Mouse (Mus musculus): ENCODE measurements around the gene Gpr35. TPM values are rescaled to one million over a fixed set of nuclear protein-coding genes. Genes with fewer than 3 reads are reported as not detected.

Gene Gpr35
- polyA plus RNA-seq, 1 experiment from 2014 or later = 0.62 TPM

- no peak within 1 kb of the TSS for H3K27ac ChIP-seq (ENCODE audit: low read length)
- H3K9ac ChIP-seq (replicated peaks; ENCODE audit: low read length) = no peak within 1 kb of the TSS
- no peak within 1 kb of the TSS for H3K4me2 ChIP-seq (replicated peaks; ENCODE audit: low read depth, low read length)
- H3K27me3 ChIP-seq (ENCODE audit: insufficient read depth, low read length) = no peaks in the 10 kb centered on the region
- no peak within 1 kb of the TSS for H3K4me3 ChIP-seq (ENCODE audit: low read length)
- 82% methylated on average over 7 of the region's 7 CpGs for WGBS
- ATAC-seq (ENCODE audit: low FRiP score, low TSS enrichment) = no peak
- H3K9me3 ChIP-seq (ENCODE audit: low read length) = no peaks in the 10 kb centered on the region
- peaks cover 3% of the 10 kb centered on the region; the same call in 1 of the 2 replicates for H3K4me1 ChIP-seq (ENCODE audit: insufficient read depth, low read length)
- no peaks in the 10 kb centered on the region for H3K36me3 ChIP-seq (ENCODE audit: insufficient read depth, low read length)
Measured at GRCm38 (mm10) chr1:93006061-93006460, 55.4 kb downstream of the Gpr35 start, which contains the start of gene Aqp12. TSS of gene Aqp12 (plus strand) at chr1:93006334.

GRCm38 (mm10) chr1:93009196-93009595 lies 58.5 kb downstream of the Gpr35 start:
- H3K4me2 ChIP-seq (replicated peaks; ENCODE audit: low read depth, low read length) = no peak overlapping the region
- H3K4me3 ChIP-seq (ENCODE audit: low read length) = no peak overlapping the region
- no peak for ATAC-seq (ENCODE audit: low FRiP score, low TSS enrichment)
- H3K9ac ChIP-seq (replicated peaks; ENCODE audit: low read length) = no peak overlapping the region
- no peaks in the 10 kb centered on the region for H3K27me3 ChIP-seq (ENCODE audit: insufficient read depth, low read length)
- 59% methylated on average over 4 of the region's 4 CpGs for WGBS
- no peaks in the 10 kb centered on the region for H3K9me3 ChIP-seq (ENCODE audit: low read length)
- no peak overlapping the region for H3K27ac ChIP-seq (ENCODE audit: low read length)
- H3K4me1 ChIP-seq (ENCODE audit: insufficient read depth, low read length) = peaks cover 3% of the 10 kb centered on the region; the same call in 1 of the 2 replicates
- H3K36me3 ChIP-seq (ENCODE audit: insufficient read depth, low read length) = no peaks in the 10 kb centered on the region

DNA sequence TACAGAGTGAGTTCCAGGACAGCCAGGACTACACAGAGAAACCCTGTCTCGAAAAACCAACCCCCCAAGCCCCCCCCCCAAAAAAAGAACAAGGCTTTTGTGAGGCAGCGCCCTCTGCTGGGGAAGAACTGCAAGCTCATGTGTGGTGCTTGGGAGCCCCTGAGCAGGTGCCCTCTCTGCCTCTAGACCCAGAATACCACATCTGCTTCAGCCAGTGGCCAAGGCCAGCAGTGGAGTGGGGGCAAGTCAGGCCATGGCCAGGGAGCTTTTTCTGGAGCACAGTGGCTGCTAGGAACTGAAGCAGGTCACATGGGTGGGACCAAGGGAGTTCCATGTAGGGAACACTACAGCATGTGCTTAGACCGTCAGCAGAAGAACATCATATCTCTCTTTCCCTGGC lies 60.1 kb downstream of the Gpr35 start:
- Histone ChIP-seq H3K9me3 (ENCODE audit: low read length) (no peaks in the 10 kb centered on the region), H3K9ac (replicated peaks; ENCODE audit: low read length) (no peak overlapping the region), H3K4me3 (ENCODE audit: low read length) (no peak overlapping the region), H3K27ac (ENCODE audit: low read length) (no peak overlapping the region), H3K4me1 (ENCODE audit: insufficient read depth, low read length) (peaks cover 3% of the 10 kb centered on the region; the same call in 1 of the 2 replicates), H3K27me3 (ENCODE audit: insufficient read depth, low read length) (no peaks in the 10 kb centered on the region), H3K4me2 (replicated peaks; ENCODE audit: low read depth, low read length) (no peak overlapping the region), H3K36me3 (ENCODE audit: insufficient read depth, low read length) (no peaks in the 10 kb centered on the region)
- WGBS = 31% methylated on average over 3 of the region's 3 CpGs
- ATAC-seq (ENCODE audit: low FRiP score, low TSS enrichment) = no peak

DNA sequence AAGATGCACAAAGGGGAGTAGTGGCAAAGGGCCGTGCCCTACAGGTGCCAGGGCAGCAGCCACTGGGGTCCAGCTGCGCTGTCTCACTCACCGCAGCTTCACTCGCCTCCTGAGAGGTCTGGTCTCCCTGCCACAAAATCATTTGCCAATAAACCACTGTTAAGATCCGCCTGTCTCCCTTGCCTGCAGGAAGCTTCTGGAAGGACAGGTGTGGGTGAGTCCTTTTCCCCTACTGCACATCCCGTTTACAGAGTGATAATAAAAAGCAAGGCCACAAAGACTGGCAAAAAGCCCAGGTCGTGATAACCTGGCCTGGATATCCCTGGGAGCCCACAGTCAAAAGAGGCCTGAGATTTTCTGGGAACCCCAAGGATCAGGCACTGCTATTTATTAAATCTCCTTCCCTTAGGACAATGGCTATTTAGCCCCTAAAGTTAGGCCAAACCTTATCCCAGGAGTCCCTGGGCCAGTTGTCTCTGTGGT lies 61.5 kb downstream of the Gpr35 start:
- Histone ChIP-seq H3K27ac (ENCODE audit: low read length) (no peak overlapping the region), H3K4me2 (replicated peaks; ENCODE audit: low read depth, low read length) (no peak overlapping the region), H3K27me3 (ENCODE audit: insufficient read depth, low read length) (no peaks in the 10 kb centered on the region), H3K4me1 (ENCODE audit: insufficient read depth, low read length) (peaks cover 3% of the 10 kb centered on the region; the same call in 1 of the 2 replicates), H3K9me3 (ENCODE audit: low read length) (no peaks in the 10 kb centered on the region), H3K9ac (replicated peaks; ENCODE audit: low read length) (no peak overlapping the region), H3K4me3 (ENCODE audit: low read length) (no peak overlapping the region), H3K36me3 (ENCODE audit: insufficient read depth, low read length) (no peaks in the 10 kb centered on the region)
- ATAC-seq (ENCODE audit: low FRiP score, low TSS enrichment) = no peak
- 71% methylated on average over 7 of the region's 7 CpGs for WGBS

DNA sequence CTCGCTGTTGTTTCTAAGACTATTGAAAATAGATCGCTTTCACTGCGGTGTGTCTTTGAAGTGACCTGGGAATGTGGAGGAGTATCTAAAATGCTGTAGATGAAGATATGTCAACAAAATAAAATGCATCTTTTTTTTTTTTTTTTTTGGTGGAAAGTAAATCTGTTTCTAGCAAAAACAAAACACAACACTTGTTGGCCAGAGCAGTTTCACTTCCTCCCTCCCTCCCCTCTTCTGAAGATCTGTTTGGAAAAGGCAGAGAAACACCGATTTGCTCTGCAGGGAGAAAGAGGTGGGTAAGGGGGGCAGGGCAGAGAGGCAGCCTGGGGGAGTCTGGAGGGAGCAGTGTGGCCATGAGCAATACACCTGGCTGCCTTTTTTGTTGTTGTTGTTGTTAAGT lies 62.7 kb downstream of the Gpr35 start:
- H3K4me3 ChIP-seq (ENCODE audit: low read length) = no peak overlapping the region
- no peaks in the 10 kb centered on the region for H3K36me3 ChIP-seq (ENCODE audit: insufficient read depth, low read length)
- H3K27ac ChIP-seq (ENCODE audit: low read length) = no peak overlapping the region
- no peaks in the 10 kb centered on the region for H3K27me3 ChIP-seq (ENCODE audit: insufficient read depth, low read length)
- H3K9ac ChIP-seq (replicated peaks; ENCODE audit: low read length) = no peak overlapping the region
- no peak overlapping the region for H3K4me2 ChIP-seq (replicated peaks; ENCODE audit: low read depth, low read length)
- no peak for ATAC-seq (ENCODE audit: low FRiP score, low TSS enrichment)
- 79% methylated on average over 4 of the region's 4 CpGs for WGBS
- peaks cover 3% of the 10 kb centered on the region; the same call in 1 of the 2 replicates for H3K4me1 ChIP-seq (ENCODE audit: insufficient read depth, low read length)
- no peaks in the 10 kb centered on the region for H3K9me3 ChIP-seq (ENCODE audit: low read length)

DNA sequence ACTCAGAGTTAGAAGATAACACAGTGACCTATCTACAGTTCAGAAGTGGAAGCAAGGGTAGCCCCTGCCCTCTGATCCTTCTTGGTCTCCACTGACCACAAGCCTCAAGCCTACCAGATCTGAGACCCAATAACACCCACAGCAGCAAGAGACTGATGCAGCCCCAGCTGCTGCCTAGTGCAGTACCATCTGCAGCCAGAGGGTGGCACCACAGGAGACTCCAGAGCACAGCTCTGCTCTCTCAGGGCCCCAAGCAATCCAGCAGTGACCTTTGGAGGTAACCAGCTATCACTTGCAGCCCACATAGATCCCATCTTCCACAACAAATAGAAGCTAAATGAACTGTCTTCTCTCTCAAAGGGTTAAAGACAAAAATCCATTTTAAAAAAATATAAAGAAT lies 63.8 kb downstream of the Gpr35 start:
- no peak overlapping the region for H3K9ac ChIP-seq (replicated peaks; ENCODE audit: low read length)
- H3K36me3 ChIP-seq (ENCODE audit: insufficient read depth, low read length) = no peaks in the 10 kb centered on the region

GRCm38 (mm10) chr1:93015136-93015535 lies 64.5 kb downstream of the Gpr35 start:
- no peak overlapping the region for H3K27ac ChIP-seq (ENCODE audit: low read length)
- no peak overlapping the region for H3K4me2 ChIP-seq (replicated peaks; ENCODE audit: low read depth, low read length)
- ATAC-seq (ENCODE audit: low FRiP score, low TSS enrichment) = no peak
- no peaks in the 10 kb centered on the region for H3K36me3 ChIP-seq (ENCODE audit: insufficient read depth, low read length)
- no peak overlapping the region for H3K4me3 ChIP-seq (ENCODE audit: low read length)
- H3K9ac ChIP-seq (replicated peaks; ENCODE audit: low read length) = no peak overlapping the region
- no peaks in the 10 kb centered on the region for H3K27me3 ChIP-seq (ENCODE audit: insufficient read depth, low read length)
- H3K4me1 ChIP-seq (ENCODE audit: insufficient read depth, low read length) = no peaks in the 10 kb centered on the region
- 60% methylated on average over 2 of the region's 2 CpGs for WGBS
- no peaks in the 10 kb centered on the region for H3K9me3 ChIP-seq (ENCODE audit: low read length)

More for the DNA sequence above, 63.8 kb downstream of the Gpr35 start:
- Histone ChIP-seq H3K4me1 (ENCODE audit: insufficient read depth, low read length) (no peaks in the 10 kb centered on the region), H3K4me3 (ENCODE audit: low read length) (no peak overlapping the region), H3K4me2 (replicated peaks; ENCODE audit: low read depth, low read length) (no peak overlapping the region), H3K27ac (ENCODE audit: low read length) (no peak overlapping the region), H3K27me3 (ENCODE audit: insufficient read depth, low read length) (no peaks in the 10 kb centered on the region), H3K9me3 (ENCODE audit: low read length) (no peaks in the 10 kb centered on the region)
- no peak for ATAC-seq (ENCODE audit: low FRiP score, low TSS enrichment)

DNA sequence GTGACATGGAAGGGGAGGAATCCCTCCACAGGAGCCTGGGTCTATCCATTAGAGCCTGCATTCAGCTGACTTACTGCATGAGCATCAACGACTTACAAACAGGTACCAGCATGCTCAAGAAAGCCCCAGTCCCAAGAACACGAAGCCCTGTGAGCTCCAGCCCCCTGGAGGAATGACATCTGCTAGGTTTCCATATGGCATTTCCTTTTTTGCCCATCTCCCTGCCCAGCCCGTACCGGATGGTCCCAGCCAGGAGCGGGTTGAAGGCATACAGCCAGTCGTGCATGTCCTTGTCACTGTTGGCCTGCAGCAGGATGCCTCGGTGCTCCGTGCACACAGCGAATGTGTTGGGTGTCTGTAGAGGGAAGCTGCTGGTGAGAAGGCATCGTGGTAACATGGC lies 68.1 kb downstream of the Gpr35 start:
- H3K4me1 ChIP-seq (ENCODE audit: insufficient read depth, low read length) = no peaks in the 10 kb centered on the region
- no peak for ATAC-seq (ENCODE audit: low FRiP score, low TSS enrichment)
- WGBS = 74% methylated on average over 10 of the region's 10 CpGs
- H3K27ac ChIP-seq (ENCODE audit: low read length) = no peak overlapping the region
- H3K36me3 ChIP-seq (ENCODE audit: insufficient read depth, low read length) = no peaks in the 10 kb centered on the region
- no peak overlapping the region for H3K4me2 ChIP-seq (replicated peaks; ENCODE audit: low read depth, low read length)
- no peak overlapping the region for H3K4me3 ChIP-seq (ENCODE audit: low read length)
- no peaks in the 10 kb centered on the region for H3K27me3 ChIP-seq (ENCODE audit: insufficient read depth, low read length)
- H3K9me3 ChIP-seq (ENCODE audit: low read length) = no peaks in the 10 kb centered on the region
- no peak overlapping the region for H3K9ac ChIP-seq (replicated peaks; ENCODE audit: low read length)

GRCm38 (mm10) chr1:93020602-93021001 lies 69.9 kb downstream of the Gpr35 start:
- Histone ChIP-seq H3K36me3 (ENCODE audit: insufficient read depth, low read length) (no peaks in the 10 kb centered on the region), H3K9me3 (ENCODE audit: low read length) (no peaks in the 10 kb centered on the region), H3K4me3 (ENCODE audit: low read length) (no peak overlapping the region), H3K4me1 (ENCODE audit: insufficient read depth, low read length) (no peaks in the 10 kb centered on the region), H3K27ac (ENCODE audit: low read length) (no peak overlapping the region), H3K27me3 (ENCODE audit: insufficient read depth, low read length) (no peaks in the 10 kb centered on the region), H3K9ac (replicated peaks; ENCODE audit: low read length) (no peak overlapping the region), H3K4me2 (replicated peaks; ENCODE audit: low read depth, low read length) (no peak overlapping the region)
- no peak for ATAC-seq (ENCODE audit: low FRiP score, low TSS enrichment)
- 73% methylated on average over 4 of the region's 4 CpGs for WGBS

- Histone ChIP-seq H3K4me1 (ENCODE audit: insufficient read depth, low read length) (no peaks in the 10 kb centered on the region), H3K27ac (ENCODE audit: low read length) (no peak overlapping the region), H3K27me3 (ENCODE audit: insufficient read depth, low read length) (no peaks in the 10 kb centered on the region), H3K4me2 (replicated peaks; ENCODE audit: low read depth, low read length) (no peak overlapping the region), H3K4me3 (ENCODE audit: low read length) (no peak overlapping the region), H3K9ac (replicated peaks; ENCODE audit: low read length) (no peak overlapping the region), H3K36me3 (ENCODE audit: insufficient read depth, low read length) (no peaks in the 10 kb centered on the region), H3K9me3 (ENCODE audit: low read length) (no peaks in the 10 kb centered on the region)
- no peak for ATAC-seq (ENCODE audit: low FRiP score, low TSS enrichment)
- 84% methylated on average over 8 of the region's 8 CpGs for WGBS
Measured at GRCm38 (mm10) chr1:93026600-93026999, 75.9 kb downstream of the Gpr35 start.
